Mouse (Mus musculus) C2C12 (cell line): ENCODE data around the gene Slc1a3.

ENCODE experiments used
- CEBPB ChIP-seq: IDR thresholded peaks from one replicate; pipeline ENCODE4 v1.6.1; 2011; ENCODE audit warnings: low read depth, mild to moderate bottlenecking, control low read depth, moderate library complexity
- CTCF ChIP-seq: IDR thresholded peaks from one replicate; pipeline ENCODE4 v1.5.1; 2011; ENCODE audit not compliant: control insufficient read depth, insufficient read depth, insufficient read length
- MAX ChIP-seq: IDR thresholded peaks from one replicate; pipeline ENCODE4 v1.6.1; 2011; ENCODE audit warnings: mild to moderate bottlenecking, control low read depth
- MYOG ChIP-seq: IDR thresholded peaks from one replicate; pipeline ENCODE4 v1.6.1; 2011; ENCODE audit not compliant: control insufficient read depth, insufficient read length; ENCODE audit errors: extremely low read depth
- USF1 ChIP-seq: IDR thresholded peaks from one replicate; pipeline ENCODE4 v1.6.1; 2011; ENCODE audit warnings: low read depth, mild to moderate bottlenecking, control low read depth, moderate library complexity

- TF ChIP-seq CEBPB, result no peak
- no peak for TF ChIP-seq CTCF
- no peak for TF ChIP-seq MAX
- TF ChIP-seq USF1, result no peak
- no peak for TF ChIP-seq MYOG
Measured at GRCm38 (mm10) chr15:8667849-8668522, 42.6 kb downstream of the Slc1a3 start.
